Mouse (Mus musculus) forebrain, embryonic 16.5 days (tissue): Measurements from ENCODE around the gene Gnaq. TPM values are rescaled to one million over a fixed set of nuclear protein-coding genes. Genes with fewer than 3 reads are reported as not detected.

Source experiments
- ATAC-seq: fragments of 200-750 bp; cut with Nextera tagmentation; 2 replicates; pipeline ENCODE4 v1.8.0; 2017; ENCODE audit warnings: mild to moderate bottlenecking, moderate library complexity
- H3K27ac ChIP-seq: fragments of 300-500 bp; sonication (generic); 2 replicates; pipeline ENCODE4 v1.5.1; 2014; ENCODE audit warnings: low read length, control low read depth
- H3K27me3 ChIP-seq: fragments of 300-500 bp; sonication (generic); replicated peaks from 2 replicates; pipeline ENCODE4 v1.6.1; 2014; ENCODE audit warnings: low read length; ENCODE audit not compliant: control insufficient read depth, insufficient read depth
- H3K36me3 ChIP-seq: fragments of 300-500 bp; sonication (generic); 2 replicates; pipeline ENCODE4 v1.6.1; 2014; ENCODE audit not compliant: control insufficient read depth, insufficient read depth
- H3K4me1 ChIP-seq: fragments of 300-500 bp; sonication (generic); replicated peaks from 2 replicates; pipeline ENCODE4 v1.6.1; 2014; ENCODE audit warnings: low read length; ENCODE audit not compliant: control insufficient read depth, insufficient read depth
- H3K4me2 ChIP-seq: fragments of 300-500 bp; sonication (generic); 2 replicates; pipeline ENCODE4 v1.6.1; 2014; ENCODE audit warnings: mild to moderate bottlenecking, low read length, control low read depth
- H3K4me3 ChIP-seq: fragments of 300-500 bp; sonication (generic); replicated peaks from 2 replicates; pipeline ENCODE4 v1.5.1; 2014; ENCODE audit warnings: mild to moderate bottlenecking, low read length, control low read depth
- H3K9ac ChIP-seq: fragments of 300-500 bp; sonication (generic); replicated peaks from 2 replicates; pipeline ENCODE4 v1.6.1; 2014; ENCODE audit warnings: low read depth, low read length, control low read depth
- H3K9me3 ChIP-seq: fragments of 300-500 bp; sonication (generic); 2 replicates; pipeline ENCODE4 v1.6.1; 2016; ENCODE audit warnings: low read length; ENCODE audit not compliant: control insufficient read depth
- WGBS: fragments of 180-500 bp; shearing (Covaris S2); extraction: QIAGEN DNeasy Blood & Tissue Kit; methylation state at CpG from one replicate; pipeline ENCODE4 v1.1.7; 2014; 5-methylcytosine and 5-hydroxymethylcytosine counted together
- polyA plus RNA-seq: library from polyadenylated mRNA; unstranded; fragments of >200 nt; fragmentation: Nextera tagmentation; extraction: Ambion mirVana; gene quantifications from 2 replicates; pipeline ENCODE4 v1.2.1, GENCODE M21; 2015

Gene Gnaq
- polyA plus RNA-seq, 1 experiment from 2014 or later = 122 TPM

- Histone ChIP-seq H3K9me3 (no peaks in the 10 kb centered on the region), H3K4me3 (no peak overlapping the region), H3K36me3 (no peaks in the 10 kb centered on the region), H3K27ac (no peak overlapping the region), H3K4me1 (peaks cover 4% of the 10 kb centered on the region; the same call in 1 of the 2 replicates), H3K27me3 (no peaks in the 10 kb centered on the region), H3K4me2 (no peak overlapping the region), H3K9ac (no peak overlapping the region)
- ATAC-seq = no peak
- WGBS = 72% methylated on average over 4 of the region's 4 CpGs
Measured at GRCm38 (mm10) chr19:16118421-16118820, 14.2 kb upstream of the Gnaq start.

GRCm38 (mm10) chr19:16121301-16121700 lies 11.3 kb upstream of the Gnaq start:
- Histone ChIP-seq H3K36me3 (no peaks in the 10 kb centered on the region), H3K4me2 (no peak overlapping the region), H3K4me1 (peaks cover 3% of the 10 kb centered on the region; the same call in 1 of the 2 replicates), H3K9me3 (no peaks in the 10 kb centered on the region), H3K27ac (no peak overlapping the region), H3K4me3 (no peak overlapping the region), H3K27me3 (no peaks in the 10 kb centered on the region), H3K9ac (no peak overlapping the region)
- no peak for ATAC-seq
- 11% methylated on average over 2 of the region's 2 CpGs for WGBS

GRCm38 (mm10) chr19:16128715-16129114 lies 3.9 kb upstream of the Gnaq start:
- no peak overlapping the region for H3K4me2 ChIP-seq
- H3K9ac ChIP-seq = no peak overlapping the region
- no peak overlapping the region for H3K27ac ChIP-seq
- H3K9me3 ChIP-seq = no peaks in the 10 kb centered on the region
- H3K4me1 ChIP-seq = peaks cover 5% of the 10 kb centered on the region
- no peak for ATAC-seq
- WGBS = 48% methylated on average over 5 of the region's 5 CpGs
- H3K27me3 ChIP-seq = no peaks in the 10 kb centered on the region
- H3K4me3 ChIP-seq = no peak overlapping the region
- no peaks in the 10 kb centered on the region for H3K36me3 ChIP-seq

- no peaks in the 10 kb centered on the region for H3K36me3 ChIP-seq
- peaks cover 5% of the 10 kb centered on the region for H3K4me1 ChIP-seq
- H3K4me3 ChIP-seq = no peak overlapping the region
- H3K9ac ChIP-seq = no peak overlapping the region
- no peaks in the 10 kb centered on the region for H3K27me3 ChIP-seq
- ATAC-seq = no peak
- no peaks in the 10 kb centered on the region for H3K9me3 ChIP-seq
- 94% methylated on average over 2 of the region's 2 CpGs for WGBS
- no peak overlapping the region for H3K4me2 ChIP-seq
- H3K27ac ChIP-seq = no peak overlapping the region
Measured at GRCm38 (mm10) chr19:16129171-16129570, 3.5 kb upstream of the Gnaq start.

GRCm38 (mm10) chr19:16130476-16130875 lies 2.2 kb upstream of the Gnaq start:
- no peak overlapping the region for H3K4me3 ChIP-seq
- no peak overlapping the region for H3K9ac ChIP-seq
- ATAC-seq = no peak
- peaks cover 12% of the 10 kb centered on the region for H3K4me1 ChIP-seq
- no peaks in the 10 kb centered on the region for H3K9me3 ChIP-seq
- 26% methylated on average over 3 of the region's 3 CpGs for WGBS
- no peaks in the 10 kb centered on the region for H3K27me3 ChIP-seq
- H3K36me3 ChIP-seq = no peaks in the 10 kb centered on the region
- H3K27ac ChIP-seq = no peak overlapping the region
- H3K4me2 ChIP-seq = no peak overlapping the region

GRCm38 (mm10) chr19:16131831-16132230 lies 800 bp upstream of the Gnaq start:
- WGBS = 15% methylated on average over 6 of the region's 6 CpGs
- H3K9me3 ChIP-seq = no peaks in the 10 kb centered on the region
- peaks cover 16% of the 10 kb centered on the region for H3K4me1 ChIP-seq
- H3K27ac ChIP-seq = peak overlapping the region; percentile 96
- peak overlapping the region; percentile 76 for H3K4me2 ChIP-seq
- H3K4me3 ChIP-seq = peak overlapping the region; percentile 81
- H3K27me3 ChIP-seq = no peaks in the 10 kb centered on the region
- H3K36me3 ChIP-seq = no peaks in the 10 kb centered on the region
- H3K9ac ChIP-seq = peak overlapping the region; percentile 98
- ATAC-seq = no peak

- under 1% methylated on average over 41 of the region's 57 CpGs for WGBS
- Histone ChIP-seq H3K27me3 (no peaks in the 10 kb centered on the region), H3K4me3 (peak overlapping the region; percentile 81), H3K27ac (peak overlapping the region; percentile 96), H3K4me1 (peaks cover 20% of the 10 kb centered on the region), H3K9me3 (no peaks in the 10 kb centered on the region), H3K36me3 (no peaks in the 10 kb centered on the region), H3K9ac (peak overlapping the region; percentile 98), H3K4me2 (peak overlapping the region; percentile 76)
- ATAC-seq = peak; percentile 89
Measured at GRCm38 (mm10) chr19:16132340-16132790, 266 bp upstream of the Gnaq start.

GRCm38 (mm10) chr19:16132865-16133720 lies 462 bp downstream of the Gnaq start:
- peak overlapping the region; percentile 98 for H3K9ac ChIP-seq
- no peaks in the 10 kb centered on the region for H3K9me3 ChIP-seq
- H3K4me1 ChIP-seq = peaks cover 25% of the 10 kb centered on the region
- under 1% methylated on average over 105 of the region's 139 CpGs for WGBS
- H3K27me3 ChIP-seq = no peaks in the 10 kb centered on the region
- no peaks in the 10 kb centered on the region for H3K36me3 ChIP-seq
- peak overlapping the region; percentile 96 for H3K27ac ChIP-seq
- peak; percentile 58 for ATAC-seq
- peak overlapping the region; percentile 81 for H3K4me3 ChIP-seq
- peak overlapping the region; percentile 66 for H3K4me2 ChIP-seq

GRCm38 (mm10) chr19:16133721-16134570 lies 1.3 kb downstream of the Gnaq start:
- no peaks in the 10 kb centered on the region for H3K9me3 ChIP-seq
- H3K27me3 ChIP-seq = no peaks in the 10 kb centered on the region
- H3K9ac ChIP-seq = peak overlapping the region; percentile 98
- WGBS = 6% methylated on average over 25 of the region's 25 CpGs
- no peaks in the 10 kb centered on the region for H3K36me3 ChIP-seq
- H3K4me2 ChIP-seq = peak overlapping the region; percentile 66
- ATAC-seq = peak; percentile 16
- H3K27ac ChIP-seq = peak overlapping the region; percentile 96
- H3K4me1 ChIP-seq = peaks cover 33% of the 10 kb centered on the region
- H3K4me3 ChIP-seq = peak overlapping the region; percentile 81
